Mouse (Mus musculus): ENCODE measurements at regions not wholly inside any gene's neighbourhood (a gene's known extent, or its start where the extent isn't known, plus 50 kb on each side); places are given as distances from the start of the nearest gene placed in this dataset.

DNA sequence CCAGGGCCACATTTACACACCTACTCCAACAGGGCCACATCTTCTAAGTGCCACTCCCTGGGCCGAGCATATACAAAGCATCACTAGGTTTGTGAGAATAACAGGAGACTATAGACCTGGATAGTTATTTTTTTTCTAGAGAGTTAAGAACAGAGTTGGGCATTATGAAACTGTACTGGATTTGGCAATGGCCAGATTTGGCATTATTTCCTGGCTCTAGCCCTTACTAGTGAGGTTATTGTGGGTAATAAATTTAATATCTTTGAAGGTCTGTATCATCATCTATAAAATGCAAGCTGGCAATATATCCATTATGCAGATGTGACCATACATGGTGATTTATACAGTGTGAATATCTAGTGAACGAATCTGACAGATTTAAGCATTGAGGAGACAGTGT lies 75.8 kb upstream of the Pam start:
- TF ChIP-seq EP300 (IDR thresholded peaks at IDR 0.05; ENCODE audit: low read depth in 1 of 2, low read length in 2 of 2) (no peak), ZKSCAN1 (IDR thresholded peaks at IDR 0.05; ENCODE audit: low read depth, low read length) (no peak), JUND (IDR thresholded peaks at IDR 0.05; ENCODE audit: low read depth, low read length) (no peak), MYC (IDR thresholded peaks at IDR 0.05; ENCODE audit: low read depth, low read length) (no peak), POLR2A (IDR thresholded peaks at IDR 0.05; ENCODE audit: control insufficient read depth in 1 of 2, insufficient read depth in 1 of 2, low read depth in 1 of 2, low read length in 2 of 2, poor library complexity in 1 of 2) (no peak), CHD2 (IDR thresholded peaks at IDR 0.05; ENCODE audit: low read length) (no peak), CTCF (IDR thresholded peaks at IDR 0.05 in 2 of 3, conservative IDR thresholded peaks at IDR 0.05 in 1 of 3; ENCODE audit: control insufficient read depth in 1 of 3, insufficient read depth in 1 of 3, low read depth in 2 of 3, low read length in 3 of 3, poor library complexity in 1 of 3, severe bottlenecking in 1 of 3) (no peak)
